Mouse (Mus musculus): ENCODE results near the gene Kank1.

GRCm38 (mm10) chr19:25434345-25434744 is 197.6 kb downstream of the Kank1 start:
- TF ChIP-seq CTCF (IDR thresholded peaks at IDR 0.05; ENCODE audit: low read depth), result no peak
- TF ChIP-seq EP300 (IDR thresholded peaks at IDR 0.05; ENCODE audit: low read depth), result no peak

All from heart, postnatal 0 days (tissue).